Mouse (Mus musculus) Patski (cell line): ENCODE measurements at regions not wholly inside any gene's neighbourhood (a gene's known extent, or its start where the extent isn't known, plus 50 kb on each side); places are given as distances from the start of the nearest gene placed in this dataset.

Experiments used
- ATAC-seq: fragments of 100-300 bp; one replicate; pipeline ENCODE4 v1.8.0; 2021
- CTCF ChIA-PET: fragments of 350-600 bp; sonication (Branson Sonifier 250); formaldehyde crosslinking; loops from one replicate; lab custom pipeline; 2022; ENCODE audit warnings: inconsistent platforms; lab: Charles Lee
- POLR2A ChIA-PET: fragments of 350-600 bp; sonication (Branson Sonifier 250); formaldehyde crosslinking; loops from one replicate; lab custom pipeline; 2022; ENCODE audit warnings: antibody characterized with exemption, inconsistent platforms; lab: Charles Lee
- DNase-seq: peaks from one replicate; pipeline ENCODE4 v3.0.0-alpha.2; 2011; ENCODE audit warnings: low read depth, low spot score
- H3K27me3 ChIP-seq: fragments of 371-371 bp; one replicate; pipeline ENCODE4 v1.5.1; 2021
- CTCF ChIP-seq: fragments of 100-300 bp; IDR thresholded peaks from one replicate; pipeline ENCODE4 v1.5.1; 2021
- in situ Hi-C: fragments of 300-500 bp; cut with MboI; formaldehyde crosslinking; loops from 3 replicates; pipeline ENCODE4 v1.11.1; 2018; ENCODE audit warnings: low pct_unique_long_range_greater_than_20kb, mixed read lengths

DNA sequence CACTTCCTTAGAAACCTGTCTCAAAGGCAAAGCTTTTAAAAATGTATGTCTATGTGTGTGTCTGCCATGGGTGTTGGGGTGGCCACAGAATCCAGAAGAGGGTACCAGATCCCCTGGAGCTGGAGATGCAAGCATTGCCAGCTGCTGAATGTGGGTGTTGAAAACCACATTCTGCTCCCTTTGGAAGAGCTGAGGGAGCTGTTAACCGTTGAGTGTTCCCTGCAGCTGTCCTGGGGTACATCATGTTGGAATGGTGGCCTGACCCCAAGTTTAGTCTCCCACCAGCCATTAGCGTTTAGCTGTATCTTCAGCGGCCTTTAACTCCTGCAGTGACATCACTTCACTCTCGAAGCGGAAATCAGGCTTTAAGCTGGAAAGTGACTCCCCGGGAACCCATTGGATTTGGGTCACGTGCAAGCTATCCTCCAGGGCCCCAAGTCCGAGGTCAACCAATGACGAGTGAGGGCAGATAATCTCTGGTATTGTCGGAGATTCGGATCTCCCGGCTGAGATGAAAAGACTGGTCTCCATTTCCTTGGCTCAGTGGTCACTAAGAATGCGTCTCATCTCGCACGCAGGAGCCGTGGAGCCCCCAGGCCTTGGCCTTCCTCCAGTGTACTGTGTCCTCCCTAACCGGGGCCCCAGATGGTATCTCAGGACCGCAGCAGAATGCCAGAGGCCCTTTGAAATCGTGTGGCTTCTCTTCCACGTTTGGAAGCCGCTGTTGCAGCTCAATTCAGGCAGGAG lies 412.9 kb upstream of the Tbx3 start:
- no peak for TF ChIP-seq CTCF
- no peak for DNase-seq
- ChIA-PET POLR2A (no interaction called here), CTCF (no interaction called here)
- in situ Hi-C loops = no loop called here
- no peak for ATAC-seq
- H3K27me3 ChIP-seq = no peaks in the 10 kb centered on the region

DNA sequence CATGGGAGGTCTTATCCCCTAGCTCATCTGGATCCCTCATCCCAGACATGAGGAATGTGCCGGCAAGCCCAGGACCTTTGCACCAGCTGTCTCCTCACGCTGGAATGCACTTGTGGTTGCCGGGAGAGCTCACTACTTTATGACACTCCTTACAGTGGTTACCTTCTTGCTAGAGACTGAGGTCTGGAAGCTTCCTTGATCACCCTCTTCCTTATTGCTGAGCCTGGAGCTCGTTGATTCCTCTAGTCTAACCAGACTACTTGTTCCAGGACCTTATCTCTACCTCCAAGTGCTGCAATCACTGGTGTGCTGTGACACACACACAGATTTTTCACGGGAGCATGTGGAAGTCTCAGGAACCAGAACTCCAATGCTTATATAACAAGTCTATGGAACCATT lies 411.6 kb upstream of the Tbx3 start:
- H3K27me3 ChIP-seq = no peaks in the 10 kb centered on the region
- ATAC-seq = no peak
- no peak for TF ChIP-seq CTCF
- POLR2A ChIA-PET = no interaction called here
- CTCF ChIA-PET = no interaction called here
- no peak for DNase-seq
- in situ Hi-C loops = no loop called here

DNA sequence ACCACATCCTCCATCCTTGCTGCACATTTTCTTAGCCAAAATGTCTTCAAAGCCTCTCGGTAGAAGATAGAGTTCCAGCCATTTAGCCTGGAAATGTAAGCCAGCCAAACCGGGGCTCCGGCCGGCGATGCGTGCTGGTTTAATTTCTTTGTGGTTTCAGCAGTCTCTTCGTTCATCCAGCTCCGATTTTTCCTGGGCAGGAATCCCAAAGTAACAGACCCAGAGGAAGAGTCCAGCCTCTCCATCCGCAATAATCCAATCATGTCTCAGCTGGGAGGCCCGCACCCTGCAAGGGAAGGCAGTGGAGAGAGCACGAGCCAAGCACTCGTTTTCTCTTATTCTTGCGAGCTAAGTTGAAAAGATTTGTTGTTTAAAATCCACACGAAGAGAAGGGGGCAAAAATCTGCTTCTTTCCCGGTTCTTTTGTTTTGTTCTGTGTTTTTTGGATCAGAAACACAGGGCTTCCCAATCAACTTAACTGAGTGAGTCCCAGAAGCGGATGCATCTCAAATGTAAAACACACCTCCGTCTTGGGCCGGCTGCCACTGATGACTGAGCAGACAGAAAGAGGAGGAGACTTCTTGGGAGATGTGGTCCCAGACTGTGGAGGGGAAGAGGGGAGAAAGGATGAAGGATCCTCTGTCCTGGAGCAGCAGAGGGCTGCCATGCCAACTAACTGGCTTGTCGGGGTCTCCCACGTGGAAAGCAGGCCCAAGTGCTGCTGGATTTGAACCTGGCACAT lies 405.1 kb upstream of the Tbx3 start:
- in situ Hi-C loops = no loop called here
- H3K27me3 ChIP-seq = no peaks in the 10 kb centered on the region
- ChIA-PET CTCF (no interaction called here), POLR2A (no interaction called here)
- DNase-seq (no peak), ATAC-seq (no peak)
- TF ChIP-seq CTCF = no peak

DNA sequence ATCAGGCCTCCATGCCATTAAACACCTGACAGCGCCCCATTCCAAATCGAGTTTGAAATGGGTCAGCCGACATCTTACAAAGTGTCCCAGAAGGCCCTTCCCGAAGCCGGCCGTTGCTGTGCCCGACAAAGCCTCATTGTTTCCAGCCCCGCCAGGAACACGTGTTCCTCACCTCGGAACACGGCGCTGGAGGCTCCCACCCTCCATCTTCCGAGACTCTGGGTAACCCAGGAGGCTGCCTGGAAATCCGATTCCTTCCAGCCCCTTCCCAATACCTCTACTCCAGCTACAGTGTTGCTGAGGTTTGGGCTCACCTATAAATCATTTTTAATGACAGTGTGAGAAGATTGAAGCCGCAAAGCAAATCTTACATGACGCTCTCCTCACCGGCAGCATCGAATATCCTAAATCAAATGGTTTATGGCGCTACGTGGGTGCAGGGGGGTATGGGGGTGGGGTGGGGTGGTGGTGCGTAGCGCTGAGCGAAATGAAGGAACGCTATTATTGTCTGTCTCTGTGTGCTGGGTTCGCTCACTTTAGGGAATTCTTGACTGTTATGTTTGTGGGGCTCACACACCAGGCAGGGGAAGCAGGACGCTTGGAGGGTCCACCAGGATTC lies 399.1 kb upstream of the Tbx3 start:
- ATAC-seq = no peak
- TF ChIP-seq CTCF = no peak
- in situ Hi-C loops = no loop called here
- ChIA-PET POLR2A (no interaction called here), CTCF (no interaction called here)
- no peaks in the 10 kb centered on the region for H3K27me3 ChIP-seq
- no peak for DNase-seq

DNA sequence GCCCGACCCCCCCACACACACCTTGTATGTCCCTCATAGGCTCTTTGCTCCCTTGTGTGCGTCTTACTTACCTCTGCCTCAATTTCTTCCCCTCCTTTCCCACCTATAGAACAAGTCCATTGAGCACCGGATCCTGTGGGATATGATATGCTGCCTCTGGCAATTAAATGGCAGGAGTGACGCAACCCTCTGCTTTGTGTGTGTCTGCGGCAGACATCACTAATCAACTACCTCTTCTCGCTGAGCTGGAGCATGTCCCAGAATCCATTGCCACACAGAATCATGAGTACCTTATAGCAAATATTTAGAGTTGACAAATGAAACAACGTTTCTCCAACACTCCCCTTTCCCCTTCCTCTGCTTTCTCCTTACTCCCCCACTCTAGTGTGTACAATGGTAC lies 397.3 kb upstream of the Tbx3 start:
- in situ Hi-C loops = no loop called here
- DNase-seq = no peak
- no peaks in the 10 kb centered on the region for H3K27me3 ChIP-seq
- ChIA-PET CTCF (no interaction called here), POLR2A (no interaction called here)
- TF ChIP-seq CTCF = no peak
- ATAC-seq = no peak

DNA sequence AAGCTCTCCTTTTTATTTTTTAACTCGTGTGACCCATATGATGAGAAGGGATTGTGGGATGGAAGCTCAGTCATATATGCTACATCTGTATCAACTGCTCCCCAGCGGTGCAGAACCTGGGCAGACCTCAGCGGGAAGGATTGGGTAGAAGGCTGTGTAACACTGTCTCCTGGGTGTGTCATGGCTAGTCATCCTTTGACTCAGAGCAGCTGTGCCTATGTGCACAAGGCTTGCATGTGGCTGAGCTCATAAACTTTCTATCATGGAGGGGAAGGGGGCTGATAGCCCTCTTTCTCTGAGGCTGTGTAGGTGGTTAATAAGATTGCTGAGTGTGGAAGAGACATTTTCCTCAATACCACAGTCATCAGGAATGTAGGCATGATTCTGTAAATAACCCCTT lies 396.9 kb upstream of the Tbx3 start:
- POLR2A ChIA-PET = no interaction called here
- ATAC-seq (no peak), DNase-seq (no peak)
- no peaks in the 10 kb centered on the region for H3K27me3 ChIP-seq
- in situ Hi-C loops = no loop called here
- no peak for TF ChIP-seq CTCF
- CTCF ChIA-PET = no interaction called here

DNA sequence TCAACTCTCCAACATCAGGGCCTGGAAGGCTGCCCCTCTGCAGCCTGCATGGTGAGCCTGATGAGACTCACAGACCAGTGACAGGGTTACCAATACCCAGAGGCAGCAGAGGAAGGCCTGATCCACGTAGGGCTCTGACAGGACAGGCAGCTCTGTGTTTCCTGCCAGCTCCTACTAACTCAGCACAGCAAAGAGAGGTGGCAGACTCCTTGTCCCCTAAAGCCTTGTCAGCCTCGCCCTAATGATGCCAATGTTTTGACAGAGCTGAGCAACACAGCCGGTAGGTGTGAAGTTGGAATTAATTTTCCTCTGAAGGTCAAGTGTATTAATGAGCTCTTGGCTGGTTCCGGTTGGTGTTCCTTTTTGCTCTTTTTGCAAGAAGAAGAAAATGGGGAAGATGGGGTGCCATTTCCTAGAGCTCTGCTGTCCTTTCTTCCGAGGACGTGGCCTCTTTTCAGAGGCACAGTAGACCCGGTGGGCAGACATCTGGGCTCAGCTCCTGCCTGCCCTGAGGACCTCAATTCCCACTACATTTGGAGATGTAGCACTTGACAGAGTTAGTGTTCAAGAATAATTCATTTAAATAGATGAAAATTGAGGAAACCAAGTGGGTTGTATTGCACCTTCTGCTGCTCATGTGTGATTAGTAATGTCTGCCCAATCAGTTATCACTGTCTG lies 395.5 kb upstream of the Tbx3 start:
- ChIA-PET POLR2A (no interaction called here), CTCF (no interaction called here)
- H3K27me3 ChIP-seq = no peaks in the 10 kb centered on the region
- DNase-seq = no peak
- TF ChIP-seq CTCF = no peak
- ATAC-seq = no peak
- in situ Hi-C loops = no loop called here

DNA sequence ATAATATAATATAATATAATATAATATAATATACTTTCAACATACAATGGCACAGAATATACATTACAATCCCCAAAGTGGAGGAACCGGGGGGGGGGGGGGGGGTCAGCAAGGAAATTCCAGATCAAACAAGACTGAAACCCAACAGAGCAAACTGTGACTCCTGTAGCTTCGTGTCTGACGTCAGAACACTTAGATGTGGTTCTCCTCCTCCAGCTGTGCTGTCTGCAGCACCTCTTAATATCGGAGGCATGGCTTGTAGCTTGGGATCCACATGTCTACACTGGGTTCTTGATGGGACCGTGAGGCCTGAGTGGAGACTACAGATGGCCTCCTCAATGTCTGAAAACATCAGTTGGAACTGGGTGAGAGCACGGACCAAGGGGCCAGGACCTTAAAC lies 390.3 kb upstream of the Tbx3 start:
- in situ Hi-C loops = no loop called here

DNA sequence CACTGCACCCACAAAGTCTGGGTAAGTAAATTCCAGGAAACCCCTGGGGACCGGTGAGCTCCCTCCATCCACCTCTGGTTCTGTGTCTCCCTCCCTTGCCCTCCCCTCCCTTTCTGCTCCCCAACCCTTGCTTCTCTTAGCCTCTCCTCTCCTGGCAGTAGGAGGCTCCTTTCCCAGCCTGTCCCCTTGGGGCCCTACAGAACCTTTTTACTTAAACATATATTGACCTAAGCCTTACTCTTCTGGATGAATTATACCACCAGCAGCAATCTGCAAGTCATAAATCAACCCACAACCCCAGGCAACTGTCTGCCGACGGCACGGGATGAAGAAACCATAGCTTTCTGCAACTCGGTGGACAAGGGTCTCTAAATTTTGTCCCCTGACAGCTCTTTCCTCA lies 380.7 kb upstream of the Tbx3 start:
- CTCF ChIA-PET = no interaction called here
- no peak for TF ChIP-seq CTCF
- DNase-seq (no peak), ATAC-seq (no peak)
- POLR2A ChIA-PET = interaction anchor here (0.5 kb wide), 1 partner anchor 11 kb away, joined by 3 read pairs; no protein-coding TSS in a partner anchor
- H3K27me3 ChIP-seq = peaks cover 5% of the 10 kb centered on the region
- in situ Hi-C loops = no loop called here

More for the DNA sequence above, 390.3 kb upstream of the Tbx3 start:
- ChIA-PET CTCF (no interaction called here), POLR2A (no interaction called here)
- DNase-seq (no peak), ATAC-seq (no peak)
- H3K27me3 ChIP-seq = no peaks in the 10 kb centered on the region
- no peak for TF ChIP-seq CTCF

DNA sequence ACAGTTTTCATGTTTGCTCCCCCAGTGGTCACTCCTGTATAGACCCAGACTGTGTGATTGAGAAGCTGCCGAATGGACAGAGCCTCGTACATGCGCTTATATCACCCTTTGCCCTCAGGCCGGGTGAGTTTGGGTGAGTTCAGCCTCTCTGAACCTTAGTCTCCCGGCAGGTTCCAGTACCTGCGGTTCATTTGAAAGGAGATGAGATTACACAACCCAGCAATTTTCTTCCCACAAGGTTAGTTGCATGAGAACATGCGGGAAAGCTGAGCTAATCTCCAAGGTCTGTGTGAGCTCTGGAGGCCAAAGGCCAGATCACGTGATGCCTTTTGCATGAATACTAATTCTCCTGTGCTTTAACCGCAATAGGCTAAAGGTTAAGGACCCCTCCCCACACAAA lies 378.1 kb upstream of the Tbx3 start:
- in situ Hi-C loops = no loop called here
- no peak for TF ChIP-seq CTCF
- POLR2A ChIA-PET = no interaction called here
- CTCF ChIA-PET = no interaction called here
- peaks cover 5% of the 10 kb centered on the region for H3K27me3 ChIP-seq
- no peak for DNase-seq
- no peak for ATAC-seq

DNA sequence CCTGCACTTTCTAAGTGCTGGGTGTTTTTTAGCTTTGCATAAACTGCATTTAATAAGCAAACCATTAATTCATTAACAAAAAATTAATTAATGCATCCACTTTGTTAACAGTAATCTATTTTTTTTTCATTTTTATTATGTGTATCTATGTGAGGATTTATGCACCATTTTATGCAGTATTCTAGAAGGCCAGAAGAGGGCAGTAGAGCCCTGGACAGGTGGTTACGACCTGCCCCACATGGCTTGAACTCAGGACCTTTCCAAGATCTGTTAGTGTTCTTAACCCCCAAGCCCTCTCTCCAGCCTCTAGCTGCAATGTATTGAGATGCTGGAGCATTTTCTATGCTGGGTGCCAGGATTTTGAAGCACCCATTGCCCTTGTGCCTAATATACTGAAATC lies 377.6 kb upstream of the Tbx3 start:
- TF ChIP-seq CTCF = no peak
- in situ Hi-C loops = no loop called here
- CTCF ChIA-PET = no interaction called here
- H3K27me3 ChIP-seq = peaks cover 2% of the 10 kb centered on the region
- POLR2A ChIA-PET = no interaction called here
- DNase-seq = no peak
- ATAC-seq = no peak
